Mouse (Mus musculus) CH12.LX (cell line): Measurements from ENCODE around the gene Epb41l3. TPM values are rescaled to one million over a fixed set of nuclear protein-coding genes. Genes with fewer than 3 reads are reported as not detected.

ENCODE experiments used
- DNase-seq: peaks from one replicate; pipeline ENCODE4 v3.0.0-alpha.2; 2013; ENCODE audit errors: extremely low read depth
- H3K27ac ChIP-seq: 2 replicates; pipeline ENCODE4 v1.5.1; 2012; ENCODE audit warnings: low read depth, mild to moderate bottlenecking, control low read depth, moderate library complexity; ENCODE audit not compliant: insufficient read depth
- H3K27me3 ChIP-seq: replicated peaks from 2 replicates; pipeline ENCODE3; 2012; ENCODE audit warnings: inconsistent platforms
- H3K36me3 ChIP-seq, 2 experiments: replicated peaks in 1 of 2; 2 replicates each; pipeline versions ENCODE3 to v1.6.1; 2012; ENCODE audit warnings: inconsistent platforms in 1 of 2, low read length in 1 of 2, mild to moderate bottlenecking in 1 of 2, mixed read lengths in 1 of 2, moderate library complexity in 1 of 2; ENCODE audit not compliant: control insufficient read depth in 1 of 2, insufficient read depth in 1 of 2
- H3K4me1 ChIP-seq, 2 experiments: 2 replicates each; pipeline ENCODE4 v1.6.1; 2012; ENCODE audit warnings: inconsistent platforms in 1 of 2, moderate library complexity in 1 of 2; ENCODE audit not compliant: insufficient read depth in 2 of 2, control insufficient read depth in 1 of 2
- H3K4me2 ChIP-seq: 2 replicates; pipeline ENCODE4 v1.6.1; 2012; ENCODE audit warnings: low read depth, mild to moderate bottlenecking, control low read depth; ENCODE audit not compliant: poor library complexity, insufficient read depth, severe bottlenecking
- H3K4me3 ChIP-seq, 3 experiments: fragments of 150-350 bp in 1 of 3; sonication (generic) in 1 of 3; replicated peaks in 1 of 3; 2 replicates each; pipeline versions ENCODE3 to v1.5.1; 2011 to 2012; ENCODE audit warnings: low read depth in 2 of 3, low read length in 2 of 3, mild to moderate bottlenecking in 2 of 3, moderate library complexity in 2 of 3, control low read depth in 1 of 3, improper control_type of control experiment in 1 of 3, inconsistent platforms in 1 of 3, mixed read lengths in 1 of 3; ENCODE audit not compliant: poor library complexity in 1 of 3
- H3K79me2 ChIP-seq: replicated peaks from 2 replicates; pipeline ENCODE4 v1.6.1; 2012; ENCODE audit warnings: mild to moderate bottlenecking, moderate library complexity; ENCODE audit not compliant: control insufficient read depth, poor library complexity, insufficient read depth, severe bottlenecking; ENCODE audit errors: extremely low read depth
- H3K9ac ChIP-seq: 2 replicates; pipeline ENCODE4 v1.6.1; 2012; ENCODE audit warnings: low read depth, mild to moderate bottlenecking, control low read depth, moderate library complexity; ENCODE audit not compliant: insufficient read depth
- H3K9me3 ChIP-seq: replicated peaks from 2 replicates; pipeline ENCODE3; 2012; ENCODE audit warnings: low read length, inconsistent platforms, mixed read lengths
- BHLHE40 ChIP-seq: IDR thresholded peaks from 2 replicates; pipeline ENCODE4 v1.6.1; 2011; ENCODE audit warnings: mild to moderate bottlenecking, low read depth, low read length, improper control_type of control experiment
- CHD2 ChIP-seq: IDR thresholded peaks from 2 replicates; pipeline ENCODE4 v1.6.1; 2011; ENCODE audit warnings: low read length, improper control_type of control experiment
- CTCF ChIP-seq, 2 experiments: IDR thresholded peaks in 1 of 2; conservative IDR thresholded peaks in 1 of 2; 2 replicates each; pipeline ENCODE4 v1.5.1; 2011 to 2012; ENCODE audit warnings: low read depth in 2 of 2, low read length in 2 of 2, improper control_type of control experiment in 1 of 2, inconsistent platforms in 1 of 2, mild to moderate bottlenecking in 1 of 2, moderate library complexity in 1 of 2
- E2F4 ChIP-seq: IDR thresholded peaks from 2 replicates; pipeline ENCODE4 v1.6.1; 2011; ENCODE audit warnings: low read depth, low read length, improper control_type of control experiment; ENCODE audit not compliant: insufficient replicate concordance
- EP300 ChIP-seq: IDR thresholded peaks from 2 replicates; pipeline ENCODE4 v1.6.1; 2011; ENCODE audit warnings: low read length, improper control_type of control experiment
- GABPA ChIP-seq: IDR thresholded peaks from 2 replicates; pipeline ENCODE4 v1.6.1; 2012; ENCODE audit warnings: low read depth, low read length, improper control_type of control experiment, inconsistent platforms; ENCODE audit not compliant: insufficient replicate concordance
- HCFC1 ChIP-seq: IDR thresholded peaks from 2 replicates; pipeline ENCODE4 v1.6.1; 2012; ENCODE audit warnings: low read depth, mild to moderate bottlenecking, inconsistent platforms, low read length, improper control_type of control experiment
- MAFK ChIP-seq: IDR thresholded peaks from 2 replicates; pipeline ENCODE4 v1.6.1; 2011; ENCODE audit warnings: low read length, improper control_type of control experiment; ENCODE audit not compliant: insufficient replicate concordance
- MYC ChIP-seq: IDR thresholded peaks from 2 replicates; pipeline ENCODE4 v1.6.1; 2011; ENCODE audit warnings: low read depth, mild to moderate bottlenecking, improper control_type of control experiment, low read length
- NELFE ChIP-seq: IDR thresholded peaks from 2 replicates; pipeline ENCODE4 v1.6.1; 2011; ENCODE audit warnings: low read depth, low read length, improper control_type of control experiment
- POLR2A ChIP-seq: IDR thresholded peaks from 2 replicates; pipeline ENCODE4 v1.6.1; 2011; ENCODE audit warnings: low read depth, mild to moderate bottlenecking, improper control_type of control experiment, low read length
- POLR2AphosphoS2 ChIP-seq: IDR thresholded peaks from 2 replicates; pipeline ENCODE4 v1.6.1; 2011; ENCODE audit warnings: low read depth, low read length, improper control_type of control experiment
- RCOR1 ChIP-seq: conservative IDR thresholded peaks from 2 replicates; pipeline ENCODE4 v1.6.1; 2012; ENCODE audit warnings: low read depth, mild to moderate bottlenecking, inconsistent platforms, low read length, improper control_type of control experiment
- SMC3 ChIP-seq: IDR thresholded peaks from 2 replicates; pipeline ENCODE4 v1.6.1; 2011; ENCODE audit warnings: low read depth, low read length, improper control_type of control experiment
- TBP ChIP-seq: conservative IDR thresholded peaks from 2 replicates; pipeline ENCODE4 v1.6.1; 2011; ENCODE audit warnings: low read depth, low read length, improper control_type of control experiment
- TCF12 ChIP-seq: IDR thresholded peaks from 2 replicates; pipeline ENCODE4 v1.6.1; 2014; ENCODE audit warnings: low read depth, mild to moderate bottlenecking, inconsistent platforms, low read length, improper control_type of control experiment
- USF1 ChIP-seq: IDR thresholded peaks from 2 replicates; pipeline ENCODE4 v1.6.1; 2014; ENCODE audit warnings: low read depth, mild to moderate bottlenecking, inconsistent platforms, low read length, improper control_type of control experiment
- ZKSCAN1 ChIP-seq: IDR thresholded peaks from 2 replicates; pipeline ENCODE4 v1.6.1; 2012; ENCODE audit warnings: low read depth, inconsistent platforms, low read length, improper control_type of control experiment, borderline replicate concordance
- ZMIZ1 ChIP-seq: IDR thresholded peaks from 2 replicates; pipeline ENCODE4 v1.6.1; 2012; ENCODE audit warnings: low read depth, mild to moderate bottlenecking, inconsistent platforms, low read length, improper control_type of control experiment
- dilution Hi-C: fragments of 300-500 bp; cut with MboI; formaldehyde crosslinking; loops from 2 replicates; pipeline ENCODE4 v1.14.3; 2020; ENCODE audit warnings: low sequenced_read_pairs; ENCODE audit not compliant: extremely low pct_unique_long_range_greater_than_20kb, extremely low pct_ligation_motif_present
- in situ Hi-C: fragments of 300-500 bp; cut with MboI; formaldehyde crosslinking; loops from 3 replicates; pipeline ENCODE4 v1.14.3; 2019; ENCODE audit warnings: low sequenced_read_pairs, low pct_ligation_motif_present, low pct_unique_long_range_greater_than_20kb, mixed read lengths
- polyA plus RNA-seq: library from polyadenylated mRNA; unstranded; fragments of >175 nt; gene quantifications from 2 replicates; pipeline ENCODE4 v1.2.1, GENCODE M21; 2012; ENCODE audit warnings: low read depth; ENCODE audit not compliant: insufficient read length
- total RNA-seq, 2 experiments: library from RNA; depleted of rRNA; stranded (reverse); fragments of 300-350 nt in 1 of 2; fragments of >200 nt in 1 of 2; gene quantifications; 2 replicates each; pipeline ENCODE4 v1.2.3; 2012 to 2014

Epb41l3 gene
- total and polyA plus RNA-seq, 3 experiments: not detected

GRCm38 (mm10) chr17:69143017-69143416 is 67.5 kb downstream of the Epb41l3 start:
- no peak overlapping the region for H3K9ac ChIP-seq
- no peak overlapping the region for H3K27ac ChIP-seq
- H3K9me3 ChIP-seq: peaks cover 36% of the 10 kb centered on the region
- no peak for DNase-seq
- no peak overlapping the region for H3K4me2 ChIP-seq
- no peak overlapping the region for H3K4me3 ChIP-seq
- no peaks in the 10 kb centered on the region for H3K27me3 ChIP-seq
- no peaks in the 10 kb centered on the region for H3K36me3 ChIP-seq
- dilution Hi-C loops (no loop called here), in situ Hi-C loops (no loop called here)
- no peaks in the 10 kb centered on the region for H3K79me2 ChIP-seq
- H3K4me1 ChIP-seq: no peaks in the 10 kb centered on the region
- TF ChIP-seq CHD2 (no peak), ZMIZ1 (no peak), EP300 (no peak), MAFK (no peak), TCF12 (no peak), GABPA (no peak), CTCF (conservative IDR thresholded peaks at IDR 0.05 in 1 of 2, IDR thresholded peaks at IDR 0.05 in 1 of 2; ENCODE audit: low read depth in 2 of 2, low read length in 2 of 2) (no peak), USF1 (no peak), TBP (no peak)

DNA sequence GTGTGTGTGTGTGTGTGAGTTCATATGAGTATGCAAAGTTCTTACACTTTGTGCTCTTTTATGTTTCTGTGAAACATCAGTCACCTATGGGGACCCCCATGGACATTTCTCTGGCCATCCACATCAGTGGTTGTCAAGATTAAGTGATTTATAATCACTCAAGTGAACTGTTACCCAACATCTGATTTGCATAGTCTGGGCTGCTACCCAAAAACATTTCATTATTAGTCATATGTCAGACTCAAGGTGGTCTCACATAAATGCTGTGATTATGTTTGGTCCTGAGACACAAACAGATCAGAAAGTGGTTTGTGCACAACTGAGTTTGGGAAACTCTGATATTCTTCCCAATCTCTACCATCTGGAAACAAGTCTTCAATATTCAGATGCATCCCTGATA is 75.3 kb downstream of the Epb41l3 start:
- TF ChIP-seq MYC (no peak), ZKSCAN1 (no peak), MAFK (no peak), BHLHE40 (no peak), E2F4 (no peak), RCOR1 (no peak), CHD2 (no peak), SMC3 (no peak), POLR2AphosphoS2 (no peak), CTCF (conservative IDR thresholded peaks at IDR 0.05 in 1 of 2, IDR thresholded peaks at IDR 0.05 in 1 of 2; ENCODE audit: low read depth in 2 of 2, low read length in 2 of 2) (no peak), POLR2A (no peak), GABPA (no peak), EP300 (no peak), HCFC1 (no peak), NELFE (no peak)
- H3K4me2 ChIP-seq: no peak overlapping the region
- H3K27me3 ChIP-seq: no peaks in the 10 kb centered on the region
- H3K27ac ChIP-seq: no peak overlapping the region
- dilution Hi-C loops (no loop called here), in situ Hi-C loops (no loop called here)
- no peak overlapping the region for H3K4me3 ChIP-seq
- H3K79me2 ChIP-seq: no peaks in the 10 kb centered on the region
- H3K9me3 ChIP-seq: peaks cover 35% of the 10 kb centered on the region
- no peak for DNase-seq
- H3K4me1 ChIP-seq: no peaks in the 10 kb centered on the region
- no peaks in the 10 kb centered on the region for H3K36me3 ChIP-seq
- H3K9ac ChIP-seq: no peak overlapping the region
